Mouse (Mus musculus): ENCODE measurements around the gene Aldh6a1.
A peak's percentile ranks its signal among the peaks of the same experiment; 100 is the strongest.

Aldh6a1 gene

DNA sequence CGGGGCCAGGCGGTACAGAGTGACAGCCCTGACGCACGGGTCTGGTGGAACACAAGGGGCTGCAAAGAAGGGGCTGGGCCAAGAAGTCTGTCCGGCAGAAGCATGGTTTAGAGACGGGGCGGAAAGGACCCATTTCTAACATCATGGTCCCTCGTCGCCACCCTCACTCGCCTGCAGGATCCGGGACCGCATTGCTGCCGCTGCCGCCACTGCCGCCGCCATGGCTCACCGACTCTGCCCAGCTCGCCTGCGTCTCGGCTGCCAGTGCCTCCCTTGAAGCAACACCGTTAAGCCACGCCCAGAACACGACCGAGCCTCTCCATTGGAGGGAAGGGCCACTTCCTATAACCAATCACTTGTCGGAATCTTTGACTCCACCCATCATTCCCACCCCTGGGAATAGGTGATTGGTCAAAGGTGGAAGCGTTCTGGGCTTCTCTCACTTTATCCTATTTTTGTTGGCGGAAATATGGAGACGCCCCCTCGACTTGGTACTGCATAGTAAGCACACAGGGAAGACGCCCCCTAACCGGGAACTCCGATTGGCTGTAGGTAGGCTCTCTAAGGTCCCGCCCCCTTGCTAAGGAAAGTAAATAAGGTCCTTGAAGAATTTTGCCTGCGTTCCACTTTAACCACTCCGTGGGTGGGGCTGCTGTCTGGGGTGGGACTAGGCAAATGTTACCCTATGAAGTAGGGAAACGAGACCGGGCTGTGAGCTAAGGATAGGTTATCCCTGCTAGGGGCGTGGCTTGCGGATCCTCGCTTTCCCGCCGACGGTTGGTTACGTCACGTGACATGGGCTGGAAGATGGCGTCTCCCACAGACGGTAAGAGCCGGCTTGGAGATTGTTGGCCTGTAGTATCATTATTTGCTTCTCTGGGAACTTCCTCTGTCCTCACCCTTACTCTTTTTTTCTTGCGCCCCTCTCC, at the start of gene Aldh6a1, which contains the start of gene Lin52:
TSS of gene Aldh6a1 (minus strand) at position 287 of the 929 bp plus-strand sequence.
TSS of gene Lin52 (plus strand) at position 705 of the 929 bp plus-strand sequence.
- DNase-seq (ENCODE audit: low read depth, low spot score) = peak; percentile 100

- DNase-seq (ENCODE audit: low read depth, low spot score) = no peak
These were observed 46.0 kb upstream of the Aldh6a1 start for GRCm38 (mm10) chr12:84496795-84497194.

- DNase-seq (ENCODE audit: low read depth, low spot score) = no peak
These were observed 36.7 kb upstream of the Aldh6a1 start for GRCm38 (mm10) chr12:84487324-84488056.

- DNase-seq (ENCODE audit: low read depth, low spot score) = no peak
These were observed 32.2 kb upstream of the Aldh6a1 start for GRCm38 (mm10) chr12:84482778-84483585.

GRCm38 (mm10) chr12:84481251-84481650, 30.4 kb upstream of the Aldh6a1 start:
- no peak for DNase-seq (ENCODE audit: low read depth, low spot score)

DNA sequence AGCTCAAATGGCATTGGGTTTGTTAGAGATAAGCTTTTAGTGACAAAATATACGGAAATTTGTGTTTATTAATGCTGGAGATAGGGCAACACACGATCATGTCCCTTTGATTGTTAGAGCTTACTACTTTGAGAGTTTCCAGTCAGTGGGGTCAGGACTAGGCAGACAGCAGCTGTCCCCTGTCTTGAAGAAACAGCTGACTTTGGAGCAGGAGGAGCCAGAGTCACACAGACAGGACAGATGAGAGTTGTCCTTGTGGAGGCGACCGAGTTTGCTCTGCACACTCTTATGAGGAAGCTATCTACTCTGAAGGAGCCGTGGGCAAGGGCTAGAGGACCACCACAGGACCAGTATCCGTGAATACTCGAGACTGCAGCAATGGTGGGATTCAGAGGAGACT, 28.1 kb upstream of the Aldh6a1 start:
- no peak for DNase-seq (ENCODE audit: low read depth, low spot score)

- DNase-seq (ENCODE audit: low read depth, low spot score) = peak; percentile 80
These were observed 17.9 kb upstream of the Aldh6a1 start for GRCm38 (mm10) chr12:84468701-84469100.

DNA sequence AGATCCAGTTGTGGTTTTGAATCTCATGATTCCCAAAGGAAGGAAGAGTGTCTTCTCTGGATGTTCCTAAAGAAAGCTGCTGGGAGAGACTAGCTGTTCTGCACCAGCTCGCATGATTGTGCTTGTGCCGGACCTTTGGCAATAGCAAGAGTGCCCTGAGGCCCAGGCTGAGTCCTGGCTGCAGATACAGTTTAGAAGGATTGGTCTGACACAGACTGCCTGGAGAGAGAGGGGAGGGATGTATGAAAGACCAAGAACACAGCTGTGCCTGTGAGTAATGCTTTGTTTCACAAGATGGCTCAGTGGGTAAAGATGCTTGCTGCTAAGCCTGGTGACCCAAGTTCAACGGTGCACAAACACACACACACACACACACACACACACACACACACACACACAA, 12.1 kb upstream of the Aldh6a1 start:
- DNase-seq (ENCODE audit: low read depth, low spot score) = peak; percentile 42

GRCm38 (mm10) chr12:84461416-84461815, 10.6 kb upstream of the Aldh6a1 start:
- peak; percentile 72 for DNase-seq (ENCODE audit: low read depth, low spot score)

GRCm38 (mm10) chr12:84459845-84460244, 9.0 kb upstream of the Aldh6a1 start:
- no peak for DNase-seq (ENCODE audit: low read depth, low spot score)

DNA sequence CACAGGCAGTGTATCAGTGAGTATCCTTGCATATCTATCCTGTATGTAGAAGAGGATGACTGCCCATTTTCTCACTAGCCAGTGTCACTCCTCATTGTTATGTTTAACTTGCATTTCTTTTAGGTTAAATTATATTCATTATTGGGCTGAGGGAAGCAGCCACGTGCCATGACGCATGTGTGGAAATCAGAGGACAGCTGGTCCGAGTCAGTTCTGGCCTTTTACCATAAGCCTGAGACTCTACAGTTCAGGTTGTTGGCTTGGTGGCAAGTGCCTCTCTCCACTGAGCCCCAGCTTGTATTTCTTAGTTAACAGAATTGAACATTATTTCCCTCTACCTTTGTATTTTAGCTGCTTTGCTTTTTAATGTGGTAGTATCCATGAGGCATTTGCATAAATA, 6.1 kb upstream of the Aldh6a1 start:
- DNase-seq (ENCODE audit: low read depth, low spot score) = no peak

- no peak for DNase-seq (ENCODE audit: low read depth, low spot score)
These were observed 997 bp upstream of the Aldh6a1 start for GRCm38 (mm10) chr12:84451801-84452200.

GRCm38 (mm10) chr12:84450351-84450717, 470 bp downstream of the Aldh6a1 start:
- DNase-seq (ENCODE audit: low read depth, low spot score) = peak; percentile 29

DNA sequence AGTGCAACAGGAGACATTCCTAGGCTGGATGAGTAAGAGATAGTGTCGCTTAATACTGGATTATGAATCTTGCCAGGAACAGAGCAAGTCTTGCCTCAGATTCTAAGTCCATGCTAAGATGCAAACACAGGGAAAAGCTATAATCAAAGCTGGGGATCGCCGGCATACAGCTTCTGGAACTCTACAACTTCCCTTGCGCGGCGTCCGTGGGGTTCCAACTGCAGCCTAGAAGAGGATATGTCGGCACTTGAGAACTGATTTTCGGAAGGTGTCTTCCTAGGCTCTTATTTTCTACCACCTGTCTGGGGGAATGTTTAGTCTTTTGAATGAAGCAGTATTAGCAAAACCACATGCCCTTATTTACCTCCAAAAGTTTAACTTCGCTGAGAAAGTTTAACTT, 917 bp downstream of the Aldh6a1 start:
- DNase-seq (ENCODE audit: low read depth, low spot score) = no peak

GRCm38 (mm10) chr12:84448181-84448580, 2.6 kb downstream of the Aldh6a1 start:
- DNase-seq (ENCODE audit: low read depth, low spot score) = no peak

DNA sequence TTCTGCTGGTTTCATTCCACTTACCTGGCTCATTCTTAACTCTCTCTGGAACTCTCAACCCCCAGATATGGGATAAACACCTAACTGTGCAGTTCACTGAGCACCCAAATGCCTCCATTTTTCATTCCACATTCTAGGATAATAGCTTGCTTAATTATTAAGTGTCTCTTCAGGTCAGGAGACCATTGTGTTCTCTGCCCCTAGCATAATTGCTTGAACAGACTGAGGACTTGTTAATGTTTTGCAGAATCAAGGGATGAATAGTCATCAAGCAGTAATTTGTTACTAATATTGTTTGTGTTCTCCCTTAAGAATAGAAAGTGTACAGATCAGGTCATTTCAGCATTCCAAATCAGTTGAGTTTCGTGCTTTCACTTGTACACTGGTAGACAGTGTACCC, 3.4 kb downstream of the Aldh6a1 start:
- no peak for DNase-seq (ENCODE audit: low read depth, low spot score)

DNA sequence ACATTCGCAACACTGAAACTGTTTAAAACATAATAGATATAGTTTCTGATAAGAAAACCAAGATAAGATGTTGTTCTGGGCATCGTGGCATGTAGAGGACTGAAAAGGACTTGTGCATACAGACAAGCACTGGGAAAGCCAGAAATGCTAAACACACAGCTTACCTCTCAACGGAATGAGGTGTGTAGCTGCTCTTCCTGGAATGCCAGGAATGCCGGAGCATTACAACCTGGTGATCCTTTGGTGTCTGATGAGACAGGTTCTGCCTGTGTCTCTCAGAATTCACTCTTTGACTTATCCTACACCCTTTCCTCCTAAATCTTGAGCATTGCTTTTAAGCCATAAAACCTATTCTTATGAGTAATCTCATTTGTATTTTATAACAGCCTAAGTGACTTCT, 8.3 kb downstream of the Aldh6a1 start:
- no peak for DNase-seq (ENCODE audit: low read depth, low spot score)

DNA sequence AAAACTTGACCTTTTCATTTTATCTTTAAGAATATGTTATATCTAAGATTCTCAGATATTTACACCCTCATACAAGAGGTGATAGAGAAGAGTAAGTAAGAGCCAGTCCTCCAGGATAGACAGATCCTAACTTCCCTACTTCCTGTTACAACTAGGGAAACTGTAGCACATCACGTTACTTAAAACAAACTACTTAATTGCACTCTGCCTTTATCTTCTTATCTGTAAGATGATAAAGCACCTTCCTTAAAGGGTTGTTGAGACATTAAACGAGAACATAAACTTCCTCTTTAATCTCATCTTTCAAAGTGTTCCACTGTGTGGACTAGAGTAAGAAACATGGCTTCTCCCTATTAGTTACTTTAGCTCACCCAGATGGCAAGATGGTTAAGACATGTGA, 12.1 kb downstream of the Aldh6a1 start:
- no peak for DNase-seq (ENCODE audit: low read depth, low spot score)

GRCm38 (mm10) chr12:84429825-84430224, 21.0 kb downstream of the Aldh6a1 start:
- DNase-seq (ENCODE audit: low read depth, low spot score) = no peak

DNA sequence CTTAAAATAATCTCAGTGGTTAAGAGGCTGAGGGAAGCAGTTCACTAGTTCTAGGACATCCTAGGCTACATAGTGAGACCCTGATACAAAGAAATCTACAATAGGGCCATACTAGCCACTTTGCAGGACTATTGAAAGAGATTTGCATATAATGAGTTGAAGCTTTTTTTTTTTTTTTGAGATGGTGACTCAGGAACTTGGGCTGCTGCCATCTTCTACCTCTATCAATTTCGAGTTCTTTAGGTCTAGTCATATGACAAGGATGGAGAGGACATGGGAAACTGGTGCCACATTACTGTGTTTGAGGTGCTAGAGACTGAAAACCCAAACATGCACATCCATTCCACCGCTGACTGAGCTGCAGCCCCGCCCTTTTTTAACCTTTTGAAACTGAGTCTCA, 26.8 kb downstream of the Aldh6a1 start:
- DNase-seq (ENCODE audit: low read depth, low spot score) = peak; percentile 31

DNA sequence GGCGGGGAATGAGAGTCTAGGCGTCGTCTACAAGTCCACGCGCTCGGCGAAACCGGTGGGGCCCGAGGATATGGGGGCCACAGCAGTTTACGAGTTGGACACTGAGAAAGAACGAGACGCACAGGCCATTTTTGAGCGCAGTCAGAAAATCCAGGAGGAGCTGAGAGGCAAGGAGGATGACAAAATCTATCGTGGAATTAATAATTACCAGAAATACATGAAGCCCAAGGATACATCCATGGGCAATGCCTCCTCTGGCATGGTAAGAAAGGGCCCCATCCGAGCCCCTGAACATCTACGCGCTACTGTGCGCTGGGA, 33.2 kb downstream of the Aldh6a1 start:
- no peak for DNase-seq (ENCODE audit: low read depth, low spot score)
